Mouse (Mus musculus) common myeloid progenitor, adult 5-6 weeks (primary cell): ENCODE data around the gene Mageb5. TPM values are rescaled to one million over a fixed set of nuclear protein-coding genes. Genes with fewer than 3 reads are reported as not detected.
"Not testable (repeated sequence)": the region's sequence is repeated elsewhere in the genome, so short reads cannot be mapped to it uniquely, and the experiment has no call there.

ENCODE experiments used
- ATAC-seq: replicated peaks from 2 replicates; pipeline ENCODE4 v1.8.0; 2016; ENCODE audit warnings: low read depth, mild to moderate bottlenecking, moderate TSS enrichment, inconsistent platforms; ENCODE audit not compliant: poor library complexity, severe bottlenecking
- total RNA-seq: library from RNA; stranded (forward); fragments of 200-1000, 187-1606 nt; gene quantifications from 2 replicates; pipeline ENCODE4 v1.2.3, GENCODE M21; 2017

The Mageb5 gene
- not detected in 2 replicates for total RNA-seq

GRCm38 (mm10) chrX:91782918-91783317 is at the start of gene Mageb5:
Gene Mageb5 (minus strand): TSS chrX:91783018.
- not testable (repeated sequence) for ATAC-seq

GRCm38 (mm10) chrX:91759591-91760226 is 23.1 kb downstream of the Mageb5 start:
- not testable (repeated sequence) for ATAC-seq

Other genes with a start within 250 kb of the Mageb5 start
- not detected in 2 replicates for gene 1700084M14Rik, start 207.1 kb downstream of the Mageb5 start, total RNA-seq
- gene Gm14781, start 150.8 kb downstream of the Mageb5 start, total RNA-seq = not detected in 2 replicates
- not detected in 2 replicates for gene Mageb1, start 233.3 kb upstream of the Mageb5 start, total RNA-seq